Mouse (Mus musculus): Measurements from ENCODE around the gene Plekhg6.

Plekhg6 gene

GRCm38 (mm10) chr6:125313546-125314230 lies 66.9 kb downstream of the Plekhg6 start, which contains the start of gene Ltbr:
Gene Ltbr, minus strand, starts transcription at chr6:125313885.
- Histone ChIP-seq H3K27me3 (ENCODE audit: control insufficient read depth, insufficient read depth, low read length, poor library complexity, severe bottlenecking) (no peaks in the 10 kb centered on the region), H3K36me3 (ENCODE audit: control insufficient read depth, insufficient read depth, low read length, poor library complexity, severe bottlenecking) (no peaks in the 10 kb centered on the region)
- peak; percentile 38 for DNase-seq (ENCODE audit: low read depth, low spot score)

Data from splenic B cell, adult 2 months (primary cell).